Comparison of ENCODE assay signal across 9 mouse cellular contexts in genomic region chr16:97431328-97431727, GRCm38 (mm10). TPM values are rescaled to one million over a fixed set of nuclear protein-coding genes. Genes with fewer than 3 reads are reported as not detected.
DNase-seq lines count a peak whose midpoint lies in the region; ATAC-seq and TF ChIP-seq lines count a peak whose summit lies in the region.
"Had no signal": no experiment of that assay in that cellular context is flagged by ENCODE, and none has a peak within 500 bp of the region (broad histone marks: within the 10 kb centered on the region; RNA-seq: fewer than 3 reads in every experiment).

No protein-coding gene starts in this region.

- no peak for ATAC-seq in hindbrain, postnatal 0 days
- ATAC-seq in CD4-positive, CD25-positive, alpha-beta regulatory T cell, adult 4 months, result no peak
- no peak for ATAC-seq in inflammation-experienced regulatory T-cells, adult 6 months

- H3K36me3 ChIP-seq in hindbrain, postnatal 0 days (ENCODE audit: insufficient read depth, low read length), result no peaks in the 10 kb centered on the region

- H3K4me3 ChIP-seq in hindbrain, postnatal 0 days (ENCODE audit: low read length), result no peak overlapping the region

- no peak overlapping the region for H3K9ac ChIP-seq in hindbrain, postnatal 0 days (replicated peaks; ENCODE audit: low read length)
- H3K9ac ChIP-seq: liver, embryonic 14.5 days had no signal

- no peaks in the 10 kb centered on the region for H3K9me3 ChIP-seq in hindbrain, postnatal 0 days (ENCODE audit: low read length)

- WGBS in hindbrain, postnatal 0 days, result 67% methylated on average over 4 of the region's 4 CpGs

- peak; percentile 51 to 69 for DNase-seq in cerebellum, postnatal 25 days
- DNase-seq in cerebellum, adult 11-12 months, result no peak
- DNase-seq in 3T3-L1 (ENCODE audit: low read depth, low spot score), result peak; percentile 89
- peak; percentile 56 to 70 for DNase-seq in frontal cortex, postnatal 36 days (ENCODE audit: low spot score in 2 of 2)
- DNase-seq in left cerebral cortex, adult 18-20 months (ENCODE audit: low spot score in 2 of 2), result peak; percentile 54 to 59
- no peak for DNase-seq in hindbrain, postnatal 0 days (ENCODE audit: low spot score)

- no peak overlapping the region for H3K27ac ChIP-seq in hindbrain, postnatal 0 days
- H3K27ac ChIP-seq: liver, embryonic 14.5 days had no signal

- no peak for TF ChIP-seq CTCF in hindbrain, postnatal 0 days (IDR thresholded peaks at IDR 0.05; ENCODE audit: low read depth)

- H3K27me3 ChIP-seq in hindbrain, postnatal 0 days (ENCODE audit: insufficient read depth, low read length), result no peaks in the 10 kb centered on the region

- H3K4me1 ChIP-seq in hindbrain, postnatal 0 days (ENCODE audit: insufficient read depth, low read length), result no peaks in the 10 kb centered on the region

- H3K4me2 ChIP-seq in hindbrain, postnatal 0 days (ENCODE audit: low read depth, low read length), result no peak overlapping the region

RNA-seq across cellular contexts. Expression of gene Mx1, which starts 31.4 kb away (rescaled TPM):
- total RNA-seq in left cerebral cortex, adult 18-20 months (2021), result 1 to 10 TPM in 1 of 2 experiments, under 1 TPM in 1; 0.52 to 1.1 TPM
- total RNA-seq in hindbrain, postnatal 0 days (2014; rRNA removed), result 0.42 and 0.86 TPM in 2 replicates
- 0.21 TPM in 1 of 2 replicates, not detected in the other for polyA plus RNA-seq in hindbrain, postnatal 0 days (2015; fragmentation: Nextera tagmentation; extraction: Ambion mirVana)
- polyA plus RNA-seq in CD4-positive, CD25-positive, alpha-beta regulatory T cell, adult 4 months (2017; shearing (Covaris generic)), result 10 to 100 TPM in 1 of 2 experiments, 1 to 10 TPM in 1; 7.5 to 17.7 TPM
- 10 to 100 TPM in 1 of 3 experiments, 1 to 10 TPM in 2; 3.7 to 10.8 (median 7.2) TPM for polyA plus RNA-seq in inflammation-experienced regulatory T-cells, adult 6 months (2017; shearing (Covaris generic))

Comparison
In these comparisons a context has a peak if more than half of its experiments do, and no peak if none do; other contexts are left out.
1. DNase-seq: peak in cerebellum, postnatal 25 days (2 of 2), 3T3-L1 (single experiment), frontal cortex, postnatal 36 days (2 of 2) and left cerebral cortex, adult 18-20 months (2 of 2); none in cerebellum, adult 11-12 months (single experiment) and hindbrain, postnatal 0 days (single experiment).